Mouse (Mus musculus) monocyte, adult 5-6 weeks (primary cell): Measurements from ENCODE around the gene Hunk. TPM values are rescaled to one million over a fixed set of nuclear protein-coding genes. Genes with fewer than 3 reads are reported as not detected.

Experiments used
- ATAC-seq: fragments of 153-309, 156-312 bp; replicated peaks from 2 replicates; pipeline ENCODE4 v1.8.0; 2017; ENCODE audit warnings: mild to moderate bottlenecking; ENCODE audit not compliant: low TSS enrichment, insufficient number of reproducible peaks, severe bottlenecking, poor library complexity, low FRiP score
- total RNA-seq: library from RNA; stranded (forward); fragments of 200-1000, 200-491, 200-594 nt; gene quantifications from 3 replicates; pipeline ENCODE4 v1.2.3, GENCODE M21; 2017

Gene Hunk
- total RNA-seq, 1 experiment from 2014 or later = not detected

DNA sequence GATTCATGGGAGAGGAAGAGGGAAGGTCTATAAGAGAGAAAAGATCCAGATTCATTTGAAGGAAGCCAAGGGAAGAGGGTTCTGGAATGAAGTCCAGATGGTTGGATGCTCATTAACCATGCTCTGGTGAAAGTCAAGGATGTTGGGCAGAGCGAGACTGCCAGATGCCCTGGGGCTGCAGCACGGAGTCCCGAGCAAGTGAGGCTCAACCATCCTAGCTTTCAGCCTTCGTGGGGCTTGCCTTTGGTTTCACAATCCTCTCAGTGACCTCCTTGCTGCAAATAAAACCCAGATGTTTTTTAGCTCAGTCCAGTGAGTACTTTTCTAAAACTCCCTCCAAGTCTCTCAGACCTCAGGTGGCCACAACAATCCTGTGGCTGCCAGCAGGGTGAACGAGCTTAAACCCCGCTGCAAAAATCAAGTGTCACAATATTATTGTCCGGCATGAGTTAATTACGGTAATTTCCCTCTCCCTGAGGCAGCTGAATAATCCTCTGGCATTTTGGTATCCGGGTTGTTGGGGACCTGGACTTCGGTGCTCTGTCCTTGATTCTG, 147.4 kb downstream of the Hunk start:
- ATAC-seq = no peak

DNA sequence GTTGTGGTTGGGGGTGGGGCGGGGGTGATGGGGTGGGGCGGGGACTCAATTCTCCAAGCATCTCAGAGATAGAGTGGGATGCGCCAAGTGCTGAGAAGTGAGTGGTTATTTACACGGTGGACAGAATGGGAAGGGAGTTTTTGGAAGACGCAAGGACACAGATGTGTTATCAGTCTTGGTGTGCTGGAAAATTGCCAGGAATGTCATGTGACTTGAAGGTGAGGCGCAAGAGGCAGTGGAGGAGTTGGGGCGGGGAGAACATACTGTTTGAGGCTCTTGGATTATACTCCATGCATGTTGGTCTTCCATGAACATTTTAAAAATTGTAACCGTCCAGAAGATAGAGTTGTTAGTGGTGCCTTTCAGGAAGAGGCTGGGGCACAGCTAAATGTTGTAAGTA, 148.8 kb downstream of the Hunk start:
- no peak for ATAC-seq

DNA sequence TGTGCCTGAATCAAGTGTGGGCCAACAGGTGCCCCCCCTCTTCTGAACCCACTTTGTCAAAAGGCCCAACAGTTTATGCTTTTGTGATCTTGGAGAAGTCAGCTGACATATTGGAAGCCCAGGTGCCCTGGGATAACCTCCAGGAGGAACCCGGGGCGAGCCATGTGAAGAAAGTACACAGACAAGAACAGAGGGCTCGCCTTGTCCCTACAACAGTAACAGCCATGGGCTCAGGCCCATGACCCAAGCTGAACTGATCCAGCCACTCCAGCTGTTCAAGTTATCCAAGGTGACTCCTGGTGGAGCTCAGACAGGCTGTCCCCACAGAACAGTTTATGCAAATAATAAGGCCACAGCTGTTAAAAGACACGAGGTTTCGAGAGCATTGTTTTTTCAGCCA, 153.1 kb downstream of the Hunk start:
- no peak for ATAC-seq

DNA sequence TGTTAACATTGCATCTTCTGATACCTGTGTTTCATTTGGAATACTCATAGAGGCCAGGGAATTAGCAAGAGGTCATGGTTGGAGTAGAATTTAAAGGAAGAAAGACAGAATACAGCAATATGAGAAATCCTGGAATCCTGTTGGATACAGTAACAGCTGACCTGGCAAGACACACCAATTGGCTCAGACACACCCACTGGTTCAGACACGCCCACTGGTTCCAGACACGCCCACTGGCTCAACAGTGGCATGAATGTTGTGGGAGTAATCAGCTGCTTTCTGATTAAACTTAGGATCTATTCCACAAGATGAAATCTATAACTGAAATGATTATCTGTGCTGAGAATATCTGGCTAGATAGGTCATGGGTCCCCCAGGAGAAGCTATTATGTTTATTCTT, 155.4 kb downstream of the Hunk start:
- no peak for ATAC-seq

DNA sequence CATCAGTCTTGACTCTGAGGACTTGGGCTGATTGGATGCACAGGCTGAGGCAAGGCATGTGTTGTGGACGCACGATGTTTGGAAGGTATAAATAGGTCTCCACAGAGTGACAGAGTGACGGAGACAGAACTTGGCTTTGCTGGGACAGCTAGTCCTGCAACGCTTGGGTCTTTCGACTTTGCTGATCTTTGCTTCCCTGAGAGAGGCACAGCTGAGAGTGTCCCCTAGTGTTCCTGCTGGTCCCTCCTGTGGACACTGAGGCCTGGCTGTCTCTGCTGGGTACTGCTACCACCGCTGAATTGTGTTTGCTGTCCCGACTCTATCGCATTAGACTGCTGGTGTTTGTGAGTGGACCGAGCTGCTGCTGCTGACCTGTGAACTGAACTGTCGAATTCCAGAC, 156.6 kb downstream of the Hunk start:
- no peak for ATAC-seq

DNA sequence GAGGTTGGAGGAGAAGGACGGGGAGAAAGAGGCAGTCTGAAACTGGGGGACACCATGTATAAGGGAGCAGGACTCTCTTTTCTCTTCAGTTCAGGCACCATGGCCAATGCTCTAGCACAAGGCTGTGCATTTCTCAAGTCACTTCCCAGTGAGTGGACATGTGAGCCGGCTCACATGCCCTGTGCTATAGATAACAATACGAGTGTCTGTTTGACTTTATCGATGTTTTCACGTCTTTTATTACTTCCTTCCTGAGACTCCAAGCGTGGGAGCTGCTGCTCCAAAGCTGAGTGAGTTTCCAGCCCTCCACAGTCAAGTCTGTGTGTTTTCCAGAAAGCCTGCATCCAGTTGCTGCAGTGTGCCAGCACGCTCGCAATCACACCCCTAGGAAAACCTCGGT, 158.4 kb downstream of the Hunk start:
- no peak for ATAC-seq

DNA sequence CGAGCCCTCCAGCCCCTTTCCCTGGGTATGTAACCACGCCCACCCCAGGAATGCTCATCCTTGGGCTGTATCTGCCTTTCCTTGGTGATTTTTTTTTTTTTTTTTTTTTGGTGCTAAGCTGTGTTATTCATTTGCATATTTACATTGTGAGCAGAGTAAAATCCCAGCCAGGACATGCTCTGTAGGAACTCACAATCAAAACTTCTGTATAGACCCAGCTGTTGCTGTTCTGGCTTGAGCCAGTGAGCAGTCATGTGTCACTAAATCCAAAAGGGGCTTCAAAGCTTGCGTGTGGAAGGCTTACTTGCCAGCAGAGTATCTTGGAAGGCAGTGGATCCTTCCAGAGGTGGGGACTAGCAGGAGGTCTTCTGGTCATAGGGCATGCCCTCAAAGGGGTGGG, 159.7 kb downstream of the Hunk start:
- no peak for ATAC-seq

DNA sequence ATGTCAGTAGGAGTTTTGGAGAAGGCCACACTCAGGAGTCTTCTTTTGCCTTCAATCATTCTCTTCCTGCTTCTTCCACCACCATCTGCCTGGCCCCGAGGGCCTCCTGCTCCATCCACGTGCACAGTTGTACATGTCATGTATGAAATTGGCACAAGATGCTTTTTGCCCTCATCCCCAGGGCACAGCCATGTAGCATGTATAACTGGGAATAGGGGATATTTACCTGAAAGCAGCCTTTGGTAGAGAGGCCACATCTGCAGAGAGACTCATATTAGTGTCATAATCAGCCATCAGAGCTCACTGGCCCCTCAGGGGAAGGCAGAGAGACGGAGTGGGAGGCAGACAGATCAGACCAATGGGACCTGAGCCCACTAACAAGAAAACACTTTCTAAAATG, 160.8 kb downstream of the Hunk start:
- ATAC-seq = no peak

DNA sequence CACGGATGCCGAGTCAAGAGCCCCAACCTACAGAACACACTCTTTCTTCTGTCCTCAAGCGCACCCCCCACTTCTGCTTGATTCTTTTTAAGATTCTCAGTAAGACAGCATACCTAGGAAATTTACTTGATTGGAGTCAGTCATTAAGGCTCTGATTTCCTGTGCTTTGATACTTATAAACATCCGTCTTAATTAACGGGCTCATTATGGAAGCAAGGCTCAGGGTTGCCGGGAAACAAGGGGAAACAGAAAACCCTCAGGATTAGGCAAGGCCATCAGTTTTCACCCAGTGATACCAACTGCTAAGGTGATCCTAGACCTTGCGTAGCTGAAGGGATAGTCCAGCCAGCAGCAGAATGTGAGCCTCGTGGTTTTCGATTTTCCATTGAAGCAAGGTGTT, 162.2 kb downstream of the Hunk start:
- no peak for ATAC-seq

Other genes with a start within 250 kb of the Hunk start
- gene Tiam1, start 242.2 kb upstream of the Hunk start, total RNA-seq = 24.6 to 28.6 TPM (median 27.7 TPM) in 3 replicates
- 453 to 604 TPM (median 584 TPM) in 3 replicates for gene Sod1, start 165.3 kb upstream of the Hunk start, total RNA-seq
- 18.7 to 69.1 TPM (median 39.3 TPM) in 3 replicates for gene Scaf4, start 101.5 kb upstream of the Hunk start, total RNA-seq